10 mouse cellular contexts compared by ENCODE assay signal in genomic region chr11:83802166-83802565, GRCm38 (mm10). TPM values are rescaled to one million over a fixed set of nuclear protein-coding genes. Genes with fewer than 3 reads are reported as not detected.
DNase-seq lines count a peak whose midpoint lies in the region.
"Had no signal": no experiment of that assay in that cellular context is flagged by ENCODE, and none has a peak within 500 bp of the region (broad histone marks: within the 10 kb centered on the region; RNA-seq: fewer than 3 reads in every experiment).

No protein-coding gene starts in this region.

- peaks cover 20% of the 10 kb centered on the region for H3K4me1 ChIP-seq in heart, embryonic 10.5 days
- H3K4me1 ChIP-seq: heart, embryonic 15.5 days; megakaryocyte, embryonic 14.5 days had no signal

- DNase-seq in heart, postnatal 4 days: peak; percentile 45
- DNase-seq in heart, embryonic 10.5 days (ENCODE audit: low spot score): no peak
- DNase-seq in A20 (ENCODE audit: low read depth, low spot score) (peak; percentile 66), adipocyte (ENCODE audit: low spot score) (peak; percentile 66)
- peak; percentile 71 to 81 for DNase-seq in kidney, postnatal 25 days
- no peak for DNase-seq in frontal cortex, postnatal 25 days (ENCODE audit: low spot score in 2 of 2)
- no peak for DNase-seq in frontal cortex, postnatal 10 days (ENCODE audit: low spot score in 2 of 2)
- DNase-seq in gastrocnemius, postnatal 4 days (ENCODE audit: low spot score in 2 of 2): no peak

- H3K36me3 ChIP-seq in heart, embryonic 10.5 days: no peaks in the 10 kb centered on the region
- H3K36me3 ChIP-seq: heart, embryonic 15.5 days had no signal

- peaks cover 10% of the 10 kb centered on the region; the same call in 1 of the 2 replicates for H3K27me3 ChIP-seq in heart, embryonic 10.5 days (ENCODE audit: insufficient read depth, poor library complexity, severe bottlenecking)

- no peak overlapping the region for H3K4me3 ChIP-seq in heart, embryonic 10.5 days
- H3K4me3 ChIP-seq: heart, embryonic 15.5 days; megakaryocyte, embryonic 14.5 days had no signal

- no peak overlapping the region for H3K27ac ChIP-seq in heart, embryonic 10.5 days
- H3K27ac ChIP-seq: heart, embryonic 15.5 days had no signal

- H3K9me3 ChIP-seq in heart, embryonic 10.5 days: no peaks in the 10 kb centered on the region
- H3K9me3 ChIP-seq: heart, embryonic 15.5 days had no signal

- 68% methylated on average over 8 of the region's 8 CpGs for WGBS in heart, embryonic 10.5 days

RNA-seq across cellular contexts. Expression of gene Hnf1b, which starts 47.7 kb away (rescaled TPM):
- not detected for total RNA-seq in heart, postnatal 4 days (2021)
- 0.14 and 2.0 TPM in 2 replicates for polyA plus RNA-seq in heart, embryonic 10.5 days (2016; fragmentation: Nextera tagmentation; extraction: Ambion mirVana)
- total RNA-seq in gastrocnemius, postnatal 4 days (2021): under 1 TPM in 1 of 2 experiments, not detected in 1; 0.26 TPM

RNA-seq across cellular contexts. Expression of gene Heatr6, which starts 48.7 kb away (rescaled TPM):
- total RNA-seq in heart, postnatal 4 days (2021): 1 to 10 TPM; 8.3 to 8.7 TPM
- 16.1 and 19.9 TPM in 2 replicates for polyA plus RNA-seq in heart, embryonic 10.5 days (2016; fragmentation: Nextera tagmentation; extraction: Ambion mirVana)
- total RNA-seq in gastrocnemius, postnatal 4 days (2021): 10 to 100 TPM; 11.1 to 12.8 TPM

RNA-seq across cellular contexts. Expression of gene Wfdc21, which starts 55.4 kb away (rescaled TPM):
- not detected for total RNA-seq in heart, postnatal 4 days (2021)
- not detected in 2 replicates for polyA plus RNA-seq in heart, embryonic 10.5 days (2016; fragmentation: Nextera tagmentation; extraction: Ambion mirVana)
- under 1 TPM in 1 of 2 experiments, not detected in 1; 0.73 TPM for total RNA-seq in gastrocnemius, postnatal 4 days (2021)

Comparison
In these comparisons a context has a peak if more than half of its experiments do, and no peak if none do; other contexts are left out.
1. DNase-seq: peak in heart, postnatal 4 days (single experiment), A20 (single experiment), adipocyte (single experiment) and kidney, postnatal 25 days (2 of 2); none in heart, embryonic 10.5 days (single experiment), frontal cortex, postnatal 25 days (0 of 2), frontal cortex, postnatal 10 days (0 of 2) and gastrocnemius, postnatal 4 days (0 of 2).